Mouse (Mus musculus) adrenal gland, adult 2 months (tissue): ENCODE data around the gene Calr4. TPM values are rescaled to one million over a fixed set of nuclear protein-coding genes. Genes with fewer than 3 reads are reported as not detected.

Experiments
- DNase-seq: peaks from one replicate; pipeline ENCODE4 v3.0.0; 2021
- long read RNA-seq: library from polyadenylated mRNA; stranded (forward); transcript quantifications from one replicate; pipeline ENCODE4 v2.0.0, GENCODE M21; 2021
- polyA plus RNA-seq: library from polyadenylated mRNA; depleted of rRNA; stranded (reverse); fragments of >200 nt; gene quantifications from 2 replicates; pipeline ENCODE4 v1.2.3, GENCODE M21; 2012; rRNA removed
- total RNA-seq, 2 experiments: library from RNA; stranded (reverse); gene quantifications; 2 replicates each; pipeline ENCODE4 v1.2.3; 2021

Calr4 gene
- total RNA-seq (1 to 10 TPM in 1 of 2 experiments, under 1 TPM in 1; 0.24 to 1.5 TPM), polyA plus RNA-seq (not detected in 2 replicates)
- long read RNA-seq, result 0 reads

DNA sequence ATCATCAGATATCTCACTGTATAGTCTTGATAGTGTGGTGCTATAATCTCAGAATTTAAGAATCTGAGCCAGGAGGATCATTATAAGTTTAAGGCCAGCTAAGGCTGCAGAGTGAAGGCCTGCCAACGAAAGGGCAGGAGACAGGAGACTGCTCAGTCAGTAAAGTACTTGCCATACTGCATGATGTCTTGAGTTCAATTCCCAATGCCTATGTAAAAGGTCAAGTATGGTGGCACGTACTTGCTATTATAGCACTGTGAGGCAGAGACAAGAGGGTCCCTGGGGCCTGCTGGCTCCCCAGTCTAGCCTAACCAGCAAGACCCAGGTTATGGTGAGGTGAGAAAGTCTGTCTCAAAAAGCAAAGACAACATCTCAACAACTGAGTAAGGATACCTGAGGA is at the start of gene Calr4:
Gene Calr4, plus strand, starts transcription at position 301 of the 400 bp plus-strand sequence.
- DNase-seq, result no peak

DNA sequence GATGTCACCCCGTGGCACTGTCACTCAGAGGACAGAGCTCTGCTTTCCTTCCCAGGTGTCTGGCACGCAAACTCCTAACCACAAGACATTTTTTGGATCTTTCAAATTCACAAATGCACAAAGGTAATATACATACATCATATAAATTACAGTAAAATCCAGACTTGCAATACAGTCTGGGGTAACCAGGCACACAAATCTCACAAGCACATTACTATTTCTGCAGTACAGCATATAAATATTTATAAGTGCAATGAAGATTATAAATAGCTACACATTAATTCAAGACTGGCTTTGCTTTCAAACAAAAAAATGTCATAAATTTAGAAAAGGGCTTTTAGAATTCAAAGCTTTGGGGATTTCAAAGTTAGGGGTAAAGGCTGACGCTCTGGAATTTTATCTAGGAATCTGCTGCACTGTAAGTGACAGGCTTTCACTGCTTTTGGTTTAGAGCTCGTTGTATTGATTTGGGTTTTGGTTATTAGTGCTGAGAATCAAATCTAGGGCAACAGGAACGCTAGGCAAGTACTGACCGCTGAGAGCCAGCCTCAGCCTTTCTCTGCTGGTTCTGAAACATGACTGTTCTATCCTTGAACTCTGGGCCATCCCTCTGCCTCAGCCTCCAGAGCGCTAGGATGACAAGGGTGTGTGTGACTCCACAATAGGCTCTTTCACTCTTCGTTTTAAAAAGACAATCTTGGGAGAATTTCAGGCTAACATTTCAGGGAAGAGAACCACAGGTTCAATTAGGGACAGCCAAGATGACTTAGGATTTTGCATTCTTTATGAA is 48.5 kb upstream of the Calr4 start:
- DNase-seq, result peak; percentile 52

DNA sequence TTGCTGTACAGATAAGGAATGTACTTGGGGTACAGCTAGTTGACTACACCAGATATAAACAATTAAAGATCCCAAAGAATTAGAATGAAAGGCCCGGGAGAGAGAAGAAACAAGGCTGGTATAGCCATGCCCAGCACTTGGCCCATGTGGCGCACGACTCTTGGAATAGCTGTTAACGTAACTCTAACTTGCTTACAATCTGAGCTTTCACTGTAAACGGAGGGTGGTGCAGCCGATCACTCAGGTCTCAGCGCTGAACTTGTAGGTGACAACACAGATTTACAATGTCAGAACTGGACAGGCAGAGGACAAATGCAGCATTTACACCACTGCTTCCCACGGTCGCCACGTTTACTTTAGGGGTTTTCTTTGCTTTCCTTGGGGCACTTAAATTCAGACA is 42.7 kb upstream of the Calr4 start:
- no peak for DNase-seq

DNA sequence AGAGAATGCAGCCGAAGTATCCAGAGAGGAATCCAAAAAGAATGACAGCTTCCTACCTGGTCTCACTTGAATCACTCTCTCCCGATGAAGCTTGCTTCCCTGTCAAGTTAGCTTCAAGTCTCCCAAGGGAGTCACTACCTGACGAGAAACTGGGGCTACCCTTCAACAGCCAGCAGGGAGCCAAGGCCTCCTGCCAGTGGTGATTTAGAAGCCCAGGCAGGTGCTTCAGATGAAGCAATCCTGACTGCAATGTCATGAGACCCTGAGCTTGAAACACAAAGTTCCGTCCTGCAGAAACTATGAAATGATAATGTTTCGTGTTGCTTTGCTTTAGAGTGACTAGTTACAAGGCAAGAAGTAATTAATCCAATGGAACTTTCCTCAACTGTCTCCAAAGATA is 40.4 kb upstream of the Calr4 start:
- no peak for DNase-seq

DNA sequence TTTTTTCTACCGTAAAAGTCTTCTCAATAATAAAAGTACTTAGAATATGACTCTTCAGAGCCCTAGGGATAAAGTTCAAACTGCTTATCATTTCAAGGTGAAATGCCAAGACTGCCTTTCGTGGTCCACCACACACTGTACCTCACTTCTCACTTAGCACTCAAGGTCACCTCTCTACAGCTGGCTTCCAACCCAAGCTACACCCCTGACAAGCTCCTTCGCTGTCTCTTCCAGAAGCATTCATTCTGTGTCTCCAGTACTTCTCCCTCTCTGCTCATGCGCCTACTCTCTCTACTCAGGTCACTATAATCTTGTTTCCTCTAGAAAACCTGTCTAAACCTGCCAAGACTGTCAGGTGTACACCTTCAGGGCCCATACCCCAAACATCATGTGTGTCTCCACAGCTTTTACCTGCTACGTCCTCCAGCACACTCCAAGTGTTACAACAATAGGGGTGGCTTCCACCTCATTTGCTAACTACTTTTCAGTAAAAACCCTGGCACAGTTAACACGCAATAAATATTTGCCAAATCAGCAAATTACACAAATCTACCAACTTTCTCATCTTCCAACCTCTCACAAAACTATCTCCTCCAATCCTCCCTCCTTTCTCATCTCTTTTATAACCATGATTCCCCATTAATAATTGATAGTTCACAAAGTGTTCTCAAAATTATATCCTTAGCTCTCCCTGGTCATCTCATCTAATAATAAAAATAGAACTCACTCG is 38.2 kb upstream of the Calr4 start:
- DNase-seq, result no peak

DNA sequence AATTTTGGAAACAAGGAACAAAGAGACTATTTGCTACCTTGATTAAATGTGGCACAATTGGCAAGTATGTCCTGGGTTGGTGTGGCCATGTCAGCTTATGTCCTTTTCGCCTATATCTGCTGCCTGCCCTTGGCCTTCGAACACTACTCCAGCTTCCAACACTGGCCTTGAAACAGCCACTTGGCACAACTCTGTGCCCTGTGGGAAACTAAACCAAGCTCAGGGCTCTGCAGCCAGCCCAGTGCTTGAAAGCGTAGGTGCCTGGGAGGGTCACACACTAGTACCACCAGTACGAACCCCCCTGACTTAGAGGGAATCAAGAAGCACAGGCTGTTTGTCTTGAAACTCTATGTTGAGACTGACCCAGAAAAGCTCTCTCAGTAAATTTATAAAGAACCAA is 35.2 kb upstream of the Calr4 start:
- peak; percentile 79 for DNase-seq

DNA sequence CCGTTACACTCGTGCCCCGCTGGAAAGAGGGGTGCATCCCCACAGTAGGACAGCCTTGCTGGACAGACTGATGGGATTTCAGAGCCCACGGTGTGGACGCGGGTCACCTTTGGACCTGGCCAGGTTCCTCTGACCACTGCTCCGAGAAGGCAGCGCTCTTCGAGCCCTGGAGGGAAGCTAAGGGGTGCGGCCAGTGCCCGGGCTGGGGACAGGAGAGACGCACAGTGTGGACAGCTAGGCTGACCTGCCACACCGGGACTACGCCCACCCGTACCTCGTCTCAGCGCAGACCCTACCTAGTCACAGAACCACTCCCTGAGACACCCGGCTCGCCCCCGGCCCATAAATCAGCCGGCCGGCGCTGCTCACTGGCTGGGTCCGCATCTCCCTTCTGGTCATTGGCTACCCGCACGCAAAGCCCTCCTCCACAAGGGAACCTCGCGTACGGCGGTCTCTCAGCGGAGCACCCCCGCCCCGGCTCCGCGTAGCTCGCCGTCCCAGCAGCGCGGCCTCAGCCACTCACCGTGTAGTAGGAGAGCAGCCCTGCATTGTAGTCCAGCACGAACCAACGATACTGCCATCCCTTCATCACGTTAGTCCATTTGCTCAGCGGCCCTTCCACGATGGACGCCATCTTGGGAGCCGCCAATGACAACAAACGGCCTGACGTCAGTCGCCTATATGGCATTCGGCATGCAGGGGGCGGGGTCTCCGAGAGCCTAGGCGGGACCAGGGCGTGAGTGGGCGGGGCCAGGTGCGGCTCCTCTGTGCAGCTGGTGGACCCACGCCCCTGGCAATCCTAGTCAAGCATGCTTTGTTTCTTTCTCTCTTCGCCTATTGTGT is 32.5 kb upstream of the Calr4 start, which contains the start of gene Osbpl9:
Gene Osbpl9, minus strand, starts transcription at position 691 of the 843 bp plus-strand sequence.
- DNase-seq, result peak; percentile 98

DNA sequence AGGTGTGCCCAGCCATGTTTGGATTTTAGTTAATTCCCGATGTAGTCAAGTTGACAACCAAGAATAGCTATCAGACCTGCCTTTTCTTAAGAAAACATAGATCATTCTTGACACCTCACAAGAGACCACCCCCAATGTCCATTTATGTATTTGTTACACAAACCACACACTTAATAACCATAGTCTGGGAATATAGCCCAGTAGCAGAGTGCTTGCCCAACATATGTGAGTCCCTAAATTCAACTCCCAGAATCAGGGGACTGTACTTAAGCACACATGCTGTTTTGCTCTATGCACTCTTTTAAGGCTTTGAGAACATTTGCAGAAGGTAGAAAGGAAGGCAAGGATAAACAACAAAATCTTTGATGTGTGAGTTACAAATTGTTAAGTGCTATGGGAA is 30.4 kb upstream of the Calr4 start:
- DNase-seq, result no peak

DNA sequence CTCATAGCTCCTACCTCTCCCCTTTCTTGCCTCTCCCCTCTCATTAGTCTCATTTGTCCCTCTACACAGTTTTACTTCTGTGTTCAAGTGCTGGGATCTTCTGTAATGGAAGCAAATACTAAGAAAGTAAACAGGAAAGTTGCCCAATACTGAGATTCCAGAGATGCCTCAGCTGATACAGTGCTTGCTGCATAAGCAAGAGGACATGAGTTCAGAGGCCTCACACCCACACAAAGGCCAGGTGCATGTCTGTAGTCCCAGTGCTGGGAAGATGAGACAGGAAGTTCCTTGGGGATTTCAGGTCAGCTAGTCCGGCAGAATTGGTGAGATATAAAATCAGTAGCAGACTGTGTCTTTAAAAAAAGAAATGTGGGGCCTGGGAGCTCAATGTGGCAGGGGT is 29.9 kb upstream of the Calr4 start:
- no peak for DNase-seq

DNA sequence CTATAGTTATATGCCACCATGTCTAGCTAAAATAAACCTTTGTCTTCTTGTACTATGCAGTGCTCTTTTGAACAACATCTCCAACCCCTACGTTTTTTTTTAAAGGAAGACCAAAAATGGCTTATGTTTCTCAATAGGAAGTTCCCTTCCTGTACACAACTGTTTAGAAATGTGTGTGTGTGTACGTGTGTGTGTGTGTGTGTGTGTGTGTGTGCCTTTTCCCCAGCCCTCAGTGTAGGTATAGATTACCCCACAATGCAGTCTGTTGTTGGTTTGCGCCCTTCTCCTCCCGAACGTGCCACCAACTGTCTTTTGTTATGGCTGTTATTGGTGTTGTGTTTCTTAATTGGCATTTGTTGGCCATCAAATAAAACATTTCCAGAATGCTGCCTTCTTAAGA is 26.8 kb upstream of the Calr4 start:
- no peak for DNase-seq

DNA sequence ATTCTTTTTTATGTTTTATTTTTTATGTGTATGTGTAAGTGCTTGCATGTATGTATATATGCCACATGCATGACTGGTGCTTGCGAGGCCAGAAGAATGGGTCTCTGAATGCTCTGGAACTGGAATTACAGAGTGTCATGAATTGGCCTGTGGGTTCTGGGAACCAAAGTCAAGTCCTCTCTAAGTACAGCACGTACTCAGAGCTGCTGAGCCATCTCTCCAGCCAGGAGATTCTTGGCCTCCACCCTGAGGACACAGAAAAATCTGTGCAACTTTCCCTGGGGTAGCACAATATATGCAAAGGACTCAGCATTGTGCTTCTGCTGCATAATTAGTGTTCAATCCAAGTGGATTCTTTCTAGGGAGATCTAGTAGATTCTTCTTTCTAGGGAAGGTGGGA is 24.0 kb upstream of the Calr4 start:
- DNase-seq, result no peak

DNA sequence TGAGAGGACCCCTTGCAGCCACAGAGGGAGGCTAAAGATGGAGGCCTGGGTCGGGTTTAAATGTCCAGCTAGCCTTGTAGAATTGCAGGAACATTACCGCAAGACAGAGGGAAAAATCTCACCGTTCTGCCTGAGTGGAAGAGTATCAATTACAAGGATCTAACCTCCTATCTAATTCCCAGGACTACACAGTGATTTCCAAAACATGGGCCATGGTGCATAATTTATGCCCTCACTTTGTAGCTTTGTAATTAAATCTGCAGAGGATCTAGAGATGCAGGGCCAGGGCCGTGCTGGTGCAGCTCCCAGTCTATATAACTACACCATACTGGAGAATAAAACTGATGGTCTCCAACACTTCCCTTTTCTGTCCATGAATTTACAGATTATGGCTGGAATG is 23.4 kb upstream of the Calr4 start:
- no peak for DNase-seq

DNA sequence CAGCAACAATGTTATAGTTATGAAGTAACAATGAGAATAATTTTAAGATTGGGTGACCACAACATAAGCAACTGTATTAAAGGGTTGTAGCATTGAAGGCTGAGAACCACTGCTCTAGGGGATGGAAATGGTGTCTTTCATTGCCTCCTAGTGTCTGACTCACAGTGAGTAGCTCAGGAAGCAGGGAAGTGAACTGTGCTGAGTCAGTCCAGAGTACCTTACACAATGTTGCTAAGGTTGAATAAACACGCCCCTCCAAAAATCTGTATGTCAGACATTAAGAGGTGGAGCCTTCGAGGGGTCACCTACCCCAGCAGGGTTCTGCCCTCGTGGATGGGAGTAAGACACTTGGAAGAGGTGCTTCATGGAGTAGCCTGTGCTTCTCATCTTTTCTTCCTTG is 20.3 kb upstream of the Calr4 start:
- DNase-seq, result peak; percentile 44

DNA sequence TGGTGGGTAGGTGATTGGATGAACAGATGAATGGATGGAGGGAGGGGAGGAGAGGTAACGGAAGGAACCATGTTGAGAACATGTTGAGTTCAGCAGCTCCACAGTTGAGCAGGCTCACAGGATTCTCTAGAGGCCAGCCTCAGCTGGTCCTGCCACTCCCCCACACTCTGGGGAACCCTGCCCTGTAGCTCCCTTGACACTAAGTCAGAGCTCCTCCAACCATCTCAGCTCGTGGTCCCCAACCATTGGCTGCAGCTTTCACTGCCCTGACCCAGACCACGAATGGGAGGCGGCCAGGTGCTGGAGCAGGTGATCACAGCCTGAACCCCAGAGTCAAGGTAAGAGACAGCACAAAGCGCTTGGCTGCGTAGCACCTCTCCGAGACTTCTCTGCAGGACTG is 16.3 kb upstream of the Calr4 start:
- DNase-seq, result no peak

DNA sequence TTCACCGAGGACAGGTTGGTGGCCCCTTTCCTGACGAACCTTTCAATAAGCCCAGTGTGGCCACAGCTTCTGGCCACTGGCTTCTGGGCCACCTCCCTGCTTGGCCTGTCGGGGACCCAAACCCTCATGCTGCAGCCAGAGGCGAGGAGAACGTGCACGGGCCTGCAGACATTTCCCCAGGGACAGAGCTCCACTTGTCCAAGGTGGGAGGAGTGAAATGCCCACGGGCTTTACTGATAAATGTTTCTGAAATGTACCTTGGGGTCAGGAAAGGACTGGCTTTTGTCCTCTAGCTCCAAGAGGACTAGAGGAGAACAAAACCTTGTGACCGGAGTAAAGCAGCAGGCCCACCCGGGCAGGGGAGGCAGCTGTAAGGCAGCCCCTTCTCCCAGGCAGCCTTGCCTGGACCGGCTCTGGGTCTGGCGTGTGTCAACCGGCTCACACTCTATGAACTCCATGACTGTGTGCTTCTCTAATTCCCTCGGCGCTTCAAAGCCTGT is 13.8 kb upstream of the Calr4 start:
- no peak for DNase-seq

DNA sequence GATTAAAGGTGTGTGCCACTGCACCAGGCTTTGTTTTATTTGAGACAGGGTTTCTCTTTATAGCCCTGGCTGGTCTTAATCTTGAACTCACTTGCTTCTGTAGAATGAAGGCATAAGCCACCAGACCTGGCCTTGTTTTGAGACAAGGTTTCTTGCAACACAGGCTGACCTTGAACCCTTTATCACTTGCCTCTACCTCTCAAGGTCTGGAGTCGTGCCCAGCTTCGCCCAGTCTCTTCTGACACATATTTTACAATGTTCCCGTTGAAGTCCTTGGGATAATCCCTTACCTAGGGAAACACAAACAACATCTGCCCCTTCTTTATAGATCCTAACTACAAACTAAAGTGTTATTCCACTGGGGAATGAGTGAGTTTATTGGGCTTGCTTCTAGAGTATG is 12.3 kb upstream of the Calr4 start:
- DNase-seq, result peak; percentile 90

DNA sequence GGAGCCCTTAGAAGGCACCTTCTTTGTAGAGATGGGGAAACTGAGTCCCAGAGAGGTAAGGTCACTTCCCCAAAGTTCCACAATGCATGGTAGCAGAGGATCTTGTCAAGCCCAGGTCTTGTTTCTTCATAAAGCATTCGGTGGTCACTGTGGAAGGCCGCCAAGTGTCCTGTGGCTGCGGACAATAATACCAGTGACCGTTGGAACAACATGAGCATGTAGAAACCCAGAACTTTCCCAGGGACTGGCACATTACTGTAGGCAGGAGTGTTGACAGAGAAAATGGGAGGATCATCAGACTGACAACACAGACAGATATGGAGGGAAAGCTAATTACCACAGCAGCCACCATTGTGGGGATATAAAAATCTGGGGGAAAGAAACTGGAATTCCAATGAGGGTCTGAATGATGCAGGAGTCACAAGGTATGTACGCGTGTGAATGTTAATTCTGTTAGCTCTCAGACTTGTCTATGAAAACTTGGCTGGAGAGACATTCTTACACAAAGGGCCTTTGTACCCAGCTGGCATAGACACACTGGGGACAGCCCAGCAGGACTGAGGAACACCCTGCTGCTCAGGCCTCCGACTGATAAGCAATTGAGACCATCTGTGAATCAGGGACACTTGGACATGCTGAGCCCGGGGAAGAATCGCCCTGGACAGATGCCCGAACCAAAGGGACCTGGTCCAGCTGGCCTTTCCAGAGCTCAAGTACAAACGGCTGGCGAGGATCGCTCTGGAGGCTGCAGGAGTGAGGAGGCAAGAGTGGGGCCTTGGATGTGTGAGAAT is 9.3 kb upstream of the Calr4 start:
- DNase-seq, result peak; percentile 90

DNA sequence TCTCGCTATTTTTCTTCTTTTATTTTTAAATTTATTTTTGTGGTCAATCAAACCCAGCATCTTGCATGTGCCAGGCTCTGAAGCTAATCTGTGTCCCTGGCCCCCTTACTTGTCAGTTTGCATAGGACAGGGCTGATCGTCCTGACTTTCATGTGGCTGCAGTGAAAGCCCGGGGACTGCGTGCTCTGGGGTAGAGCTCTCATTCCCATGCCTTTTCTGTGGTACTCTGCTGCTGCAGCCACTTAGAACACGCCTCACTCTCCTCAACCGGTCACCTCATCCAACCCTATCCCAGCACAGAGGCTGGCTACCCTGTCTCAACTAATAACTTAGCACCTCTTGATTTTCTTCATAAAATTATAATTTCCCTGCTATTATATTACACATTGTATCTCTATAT is 8.7 kb upstream of the Calr4 start:
- DNase-seq, result no peak

DNA sequence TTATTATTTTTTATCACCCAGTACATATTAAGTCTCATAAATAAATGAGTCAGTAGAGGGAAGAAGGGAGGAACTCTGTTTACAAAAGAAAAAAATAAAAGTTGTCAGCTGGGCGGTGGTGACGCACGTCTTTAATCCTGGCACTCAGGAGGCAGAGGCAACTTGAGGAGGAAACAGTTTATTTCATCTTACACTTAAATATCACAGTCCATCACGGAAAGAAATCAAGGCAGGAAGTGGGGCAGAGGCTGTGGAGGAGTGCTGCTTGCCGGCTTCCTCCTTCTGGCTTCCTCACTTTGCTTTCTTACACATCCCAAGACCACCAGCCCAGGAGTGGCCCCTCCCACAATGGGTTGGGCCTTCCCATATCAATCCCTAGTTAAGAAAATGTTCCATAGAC is 8.2 kb upstream of the Calr4 start:
- no peak for DNase-seq

DNA sequence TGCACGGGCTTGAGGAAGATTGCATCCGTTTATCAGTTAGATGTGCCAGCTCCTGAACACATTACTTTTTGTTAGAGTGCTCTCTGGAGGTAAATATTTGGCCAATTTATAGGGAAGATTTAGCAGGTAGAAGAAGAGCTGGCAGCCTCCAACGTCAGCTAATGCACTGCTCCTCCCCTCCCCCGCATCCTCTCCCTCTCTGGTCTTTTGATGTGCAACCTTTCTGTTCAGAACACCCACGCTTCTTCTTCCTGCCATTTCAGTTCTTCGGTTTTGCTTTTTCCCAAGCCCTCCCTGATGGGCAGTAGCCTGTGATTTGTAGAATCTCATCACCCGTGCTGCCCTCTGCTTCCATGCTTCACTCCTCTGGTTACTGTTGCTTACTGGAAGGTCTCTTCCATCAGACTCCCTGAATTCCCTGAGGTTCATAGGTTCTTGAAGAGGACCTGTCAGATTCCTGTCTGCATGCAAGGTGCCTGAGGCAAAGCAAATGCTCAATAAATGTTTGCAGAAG is 4.5 kb upstream of the Calr4 start:
- DNase-seq, result no peak

DNA sequence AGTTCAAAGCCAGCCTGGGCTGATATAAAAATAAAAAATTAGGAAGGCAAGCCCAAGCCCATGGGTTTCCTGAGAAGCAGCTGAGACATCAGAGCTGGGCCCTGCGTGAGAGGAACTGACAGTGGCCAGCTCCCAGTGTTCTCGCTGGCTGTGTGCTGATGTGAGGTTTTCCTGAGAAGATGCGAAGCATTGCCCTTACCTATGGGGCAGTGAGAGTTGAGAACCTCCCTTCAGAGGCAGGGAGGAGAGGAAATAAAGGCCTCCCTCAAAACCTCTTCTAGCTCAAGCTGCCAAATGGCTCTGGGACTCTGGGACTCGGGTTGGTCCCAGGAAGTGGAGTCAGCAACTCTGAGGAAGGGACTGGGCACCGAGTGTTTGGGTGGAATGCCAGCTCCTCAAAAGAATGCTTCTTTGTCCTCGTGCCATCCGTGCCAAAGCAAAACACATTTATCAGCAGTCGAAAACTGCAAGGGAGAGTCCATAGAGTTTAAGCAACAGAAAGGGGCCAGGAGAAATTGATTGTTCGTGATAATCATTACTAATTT is 593 bp downstream of the Calr4 start:
- DNase-seq, result no peak
